Comparison of ENCODE assay signal across 8 mouse cellular contexts in genomic region chr16:11980764-11981163, GRCm38 (mm10). TPM values are rescaled to one million over a fixed set of nuclear protein-coding genes. Genes with fewer than 3 reads are reported as not detected.
DNase-seq lines count a peak whose midpoint lies in the region; ATAC-seq lines count a peak whose summit lies in the region.

No protein-coding gene starts in this region.

- H3K36me3 ChIP-seq in kidney, embryonic 14.5 days (ENCODE audit: control insufficient read depth, insufficient read depth, low read length), result no peaks in the 10 kb centered on the region
- H3K36me3 ChIP-seq in forebrain, embryonic 12.5 days (replicated peaks), result no peaks in the 10 kb centered on the region

- no peak overlapping the region for H3K4me3 ChIP-seq in kidney, embryonic 14.5 days (ENCODE audit: low read length)
- no peak overlapping the region for H3K4me3 ChIP-seq in forebrain, embryonic 12.5 days (replicated peaks)

- H3K4me1 ChIP-seq in kidney, embryonic 14.5 days (ENCODE audit: control insufficient read depth, insufficient read depth, low read length), result peaks cover 5% of the 10 kb centered on the region; the same call in 1 of the 2 replicates
- H3K4me1 ChIP-seq in forebrain, embryonic 12.5 days, result peaks cover 20% of the 10 kb centered on the region

- H3K9ac ChIP-seq in kidney, embryonic 14.5 days (ENCODE audit: low read depth, low read length), result no peak overlapping the region
- no peak overlapping the region for H3K9ac ChIP-seq in forebrain, embryonic 12.5 days

- no peaks in the 10 kb centered on the region for H3K9me3 ChIP-seq in kidney, embryonic 14.5 days (ENCODE audit: control insufficient read depth, low read length)
- no peaks in the 10 kb centered on the region for H3K9me3 ChIP-seq in forebrain, embryonic 12.5 days

- peak; percentile 24 for DNase-seq in kidney, adult 18-20 months
- DNase-seq in NIH3T3 (ENCODE audit: low read depth), result peak; percentile 34
- peak; percentile 23 for DNase-seq in adrenal gland, postnatal 25 days
- DNase-seq in kidney, postnatal 14 days, result peak; percentile 32
- peak; percentile 11 for DNase-seq in lung, postnatal 25 days (ENCODE audit: low spot score)
- no peak for DNase-seq in thymus, postnatal 14 days

- no peak overlapping the region for H3K27ac ChIP-seq in kidney, embryonic 14.5 days (ENCODE audit: low read depth, low read length)
- no peak overlapping the region for H3K27ac ChIP-seq in forebrain, embryonic 12.5 days

- peaks cover 43% of the 10 kb centered on the region for H3K27me3 ChIP-seq in kidney, embryonic 14.5 days (ENCODE audit: control insufficient read depth, insufficient read depth, low read length)
- H3K27me3 ChIP-seq in forebrain, embryonic 12.5 days, result peaks cover 52% of the 10 kb centered on the region

- ATAC-seq in kidney, embryonic 14.5 days (ENCODE audit: low FRiP score, low TSS enrichment), result no peak
- no peak for ATAC-seq in forebrain, embryonic 12.5 days (ENCODE audit: low FRiP score)

- whole genome bisulfite sequencing in kidney, embryonic 14.5 days, result 25% methylated on average over 3 of the region's 3 CpGs
- WGBS in forebrain, embryonic 12.5 days, result 13% methylated on average over 3 of the region's 3 CpGs

- H3K4me2 ChIP-seq in kidney, embryonic 14.5 days (replicated peaks; ENCODE audit: low read depth, low read length), result no peak overlapping the region
- H3K4me2 ChIP-seq in forebrain, embryonic 12.5 days, result no peak overlapping the region

RNA-seq across cellular contexts. Expression of gene Shisa9, which starts 3.1 kb away (rescaled TPM):
- 1.0 and 1.2 TPM in 2 replicates for polyA plus RNA-seq in kidney, embryonic 14.5 days (2014; fragmentation: Nextera tagmentation; extraction: Ambion mirVana)
- 2.0 and 4.0 TPM in 2 replicates for total RNA-seq in adrenal gland, postnatal 25 days (2021)
- 0.82 and 1.5 TPM in 2 replicates for polyA plus RNA-seq in forebrain, embryonic 12.5 days (2016; fragmentation: Nextera tagmentation; extraction: Ambion mirVana)
